Mouse (Mus musculus): ENCODE measurements around the gene Lrp6.

DNA sequence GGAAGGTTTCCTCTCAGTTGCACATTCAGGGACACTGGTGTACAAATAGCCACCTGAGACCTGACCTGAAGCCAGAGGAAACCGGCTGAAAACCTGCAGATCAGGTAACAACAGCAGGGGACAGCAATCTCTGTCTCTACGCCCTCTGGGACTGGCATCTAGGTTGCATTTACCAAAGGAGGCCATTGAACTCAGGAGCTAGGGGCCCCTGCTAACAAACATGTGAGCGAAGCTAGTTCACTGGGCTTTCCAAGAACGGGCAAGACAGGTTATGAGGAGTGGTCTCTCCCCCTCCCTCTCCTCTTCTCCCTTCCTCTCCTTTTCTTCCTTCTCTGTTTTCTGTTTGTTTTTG lies 152.3 kb downstream of the Lrp6 start:
- TF ChIP-seq GATA1 (IDR thresholded peaks at IDR 0.05; ENCODE audit: low read length) = no peak
- no peak for TF ChIP-seq TAL1 (IDR thresholded peaks at IDR 0.05; ENCODE audit: low read length)

All from erythroblast, embryonic 14.5 days (primary cell).